Mouse (Mus musculus): ENCODE measurements around the gene Hoxb1.

The Hoxb1 gene

DNA sequence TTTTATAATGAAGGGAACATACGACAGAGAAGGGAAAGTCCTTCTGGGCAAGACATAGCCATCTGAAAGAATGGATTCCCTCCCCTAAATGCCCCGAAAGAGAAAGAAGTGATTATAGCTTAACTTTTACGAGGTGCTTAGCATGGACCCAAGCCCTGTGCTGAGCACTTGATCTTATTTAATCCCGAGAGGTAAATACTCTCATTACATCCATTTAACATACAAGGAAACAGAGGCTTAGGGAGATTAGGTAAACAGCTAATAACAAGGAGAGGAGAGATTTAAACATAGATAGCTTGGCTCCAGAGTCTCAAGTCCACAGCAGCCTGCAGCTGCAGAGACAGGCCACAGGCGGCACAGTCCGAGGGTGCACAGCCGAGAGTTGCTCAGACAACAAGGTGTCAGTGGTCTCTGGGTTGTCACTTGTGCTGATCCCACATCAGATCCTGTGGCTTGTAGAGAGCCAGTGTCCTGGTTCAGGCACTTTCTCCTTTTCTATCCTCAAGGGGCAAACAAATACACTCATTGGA, 32.3 kb downstream of the Hoxb1 start:
- DNase-seq (ENCODE audit: low read depth, low spot score): no peak

DNA sequence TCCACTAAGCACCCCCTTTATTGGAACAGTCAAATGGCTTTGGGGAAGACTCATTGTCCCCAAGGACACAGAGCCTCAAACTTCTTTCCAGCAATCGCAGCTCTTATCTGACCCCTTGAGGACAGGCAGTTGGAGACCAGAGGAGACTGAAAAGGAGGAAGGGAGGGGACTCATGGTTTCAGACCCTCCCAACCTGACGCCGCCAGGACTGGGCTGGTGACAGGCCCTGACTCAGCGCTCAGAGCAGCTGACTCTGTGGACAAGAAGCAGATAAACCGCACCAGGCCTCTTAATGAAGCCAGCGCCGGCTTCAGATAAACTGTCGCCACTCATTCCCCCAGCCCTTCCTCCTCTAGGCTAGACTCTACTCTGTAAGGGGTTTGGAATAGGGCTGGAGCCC, 34.4 kb downstream of the Hoxb1 start:
- DNase-seq (ENCODE audit: low read depth, low spot score): no peak

DNA sequence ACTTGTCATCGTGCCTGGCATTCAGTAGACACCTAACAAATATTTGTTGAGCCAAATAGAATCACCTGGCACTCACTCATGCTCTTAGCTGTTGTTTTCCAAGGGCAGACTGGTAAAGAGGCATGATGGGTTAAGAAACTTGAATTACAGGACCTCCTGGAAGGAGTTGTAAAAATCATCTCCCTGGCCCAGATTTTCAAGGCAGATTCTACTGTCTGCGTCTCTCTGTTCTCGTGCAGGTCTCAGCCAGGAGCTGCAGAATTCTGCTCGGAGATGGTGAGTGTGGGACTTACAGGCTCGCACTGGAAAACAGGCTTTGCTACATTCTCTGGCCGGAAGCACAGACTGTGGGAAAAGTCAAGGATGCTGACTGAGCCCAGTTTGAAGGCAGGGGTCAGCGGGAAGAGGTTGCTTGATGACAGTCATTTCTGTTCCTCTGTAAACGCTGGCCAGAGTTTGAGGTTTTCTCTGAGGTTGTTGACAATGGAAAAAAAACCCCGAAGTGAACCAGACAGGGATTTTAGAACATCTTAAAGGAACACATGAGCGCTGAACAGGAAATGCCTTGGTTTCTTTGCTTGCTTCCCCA, 38.6 kb downstream of the Hoxb1 start:
- no peak for DNase-seq (ENCODE audit: low read depth, low spot score)

DNA sequence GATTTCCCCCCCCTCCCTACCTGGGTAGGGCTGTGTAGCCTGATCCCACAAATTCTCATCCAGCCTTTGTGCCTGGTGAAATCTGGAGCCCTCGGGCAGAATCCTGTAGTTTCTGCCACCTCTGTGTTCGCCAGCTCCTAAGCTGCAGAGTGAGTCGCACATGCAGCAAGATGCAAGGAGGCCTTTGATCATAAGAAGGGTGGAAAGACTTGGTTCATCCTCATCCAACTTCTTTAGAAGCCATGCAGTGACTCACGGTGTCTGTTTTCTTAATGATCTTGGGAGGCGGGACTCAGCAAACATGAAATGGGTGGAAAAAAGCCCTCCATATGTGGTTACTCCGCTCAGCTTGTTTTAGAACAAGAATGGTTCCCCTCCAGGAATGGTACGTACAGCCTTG, 39.3 kb downstream of the Hoxb1 start:
- no peak for DNase-seq (ENCODE audit: low read depth, low spot score)

DNA sequence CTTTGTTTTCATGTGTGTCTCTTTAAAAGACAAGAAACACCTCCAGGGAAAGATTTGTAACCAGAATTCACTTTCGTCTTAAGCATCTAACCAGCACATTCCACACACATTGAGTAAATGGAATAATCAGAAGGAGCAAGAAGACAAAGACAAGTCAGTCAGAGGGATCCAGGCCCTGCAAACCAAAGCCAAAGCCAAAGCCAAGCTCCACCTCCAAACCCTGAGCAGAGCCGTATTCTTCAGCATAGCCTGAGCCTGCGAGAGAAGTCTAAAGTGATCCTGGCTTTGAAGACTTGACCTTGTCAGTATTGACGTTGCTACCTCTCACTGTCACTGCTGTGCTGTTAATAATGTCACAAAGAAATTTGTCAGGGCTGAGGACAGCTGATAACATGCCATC, 40.0 kb downstream of the Hoxb1 start:
- DNase-seq (ENCODE audit: low read depth, low spot score): no peak

DNA sequence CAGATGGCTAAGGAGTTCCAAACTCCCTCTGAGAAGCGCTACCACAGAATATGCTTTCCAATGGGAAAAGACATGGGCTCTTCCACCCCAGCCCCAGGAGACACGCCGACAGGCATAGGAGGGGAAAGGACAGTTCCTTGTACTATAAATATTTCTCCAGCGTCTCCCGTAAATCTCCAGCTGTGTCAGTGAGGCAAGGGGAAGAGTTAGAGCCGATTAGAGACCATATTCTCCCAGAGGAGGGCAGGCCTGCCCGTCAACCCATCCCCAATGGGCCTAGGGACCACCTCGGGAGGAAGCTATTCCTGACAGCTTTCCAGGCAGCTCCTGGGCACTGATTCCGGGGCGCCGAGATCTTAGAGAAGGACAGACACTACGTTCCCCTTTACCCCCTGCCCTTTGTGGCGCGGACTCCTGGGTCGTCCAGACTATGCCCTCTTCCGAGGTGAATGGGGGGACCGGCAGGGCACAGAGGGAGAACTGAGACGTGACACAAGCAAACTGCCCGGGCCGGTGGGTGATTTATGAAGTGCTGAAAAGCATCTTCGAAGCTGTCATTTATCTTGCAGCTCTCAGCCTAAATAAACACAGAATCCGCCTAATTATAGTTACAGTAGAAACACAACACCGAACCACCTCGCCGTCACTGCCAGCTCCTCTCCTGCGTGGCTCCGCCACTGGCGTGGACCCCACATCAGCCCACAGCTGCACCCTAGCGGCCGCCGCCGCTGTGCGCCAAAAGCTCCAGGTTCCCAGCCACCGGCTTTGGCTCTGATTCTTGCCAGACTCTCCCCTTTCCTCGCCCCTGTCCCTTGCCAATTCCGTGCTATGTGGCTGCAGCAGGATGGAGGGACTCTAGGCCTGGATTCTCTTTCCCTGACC, 41.9 kb downstream of the Hoxb1 start:
- DNase-seq (ENCODE audit: low read depth, low spot score): peak; percentile 84

DNA sequence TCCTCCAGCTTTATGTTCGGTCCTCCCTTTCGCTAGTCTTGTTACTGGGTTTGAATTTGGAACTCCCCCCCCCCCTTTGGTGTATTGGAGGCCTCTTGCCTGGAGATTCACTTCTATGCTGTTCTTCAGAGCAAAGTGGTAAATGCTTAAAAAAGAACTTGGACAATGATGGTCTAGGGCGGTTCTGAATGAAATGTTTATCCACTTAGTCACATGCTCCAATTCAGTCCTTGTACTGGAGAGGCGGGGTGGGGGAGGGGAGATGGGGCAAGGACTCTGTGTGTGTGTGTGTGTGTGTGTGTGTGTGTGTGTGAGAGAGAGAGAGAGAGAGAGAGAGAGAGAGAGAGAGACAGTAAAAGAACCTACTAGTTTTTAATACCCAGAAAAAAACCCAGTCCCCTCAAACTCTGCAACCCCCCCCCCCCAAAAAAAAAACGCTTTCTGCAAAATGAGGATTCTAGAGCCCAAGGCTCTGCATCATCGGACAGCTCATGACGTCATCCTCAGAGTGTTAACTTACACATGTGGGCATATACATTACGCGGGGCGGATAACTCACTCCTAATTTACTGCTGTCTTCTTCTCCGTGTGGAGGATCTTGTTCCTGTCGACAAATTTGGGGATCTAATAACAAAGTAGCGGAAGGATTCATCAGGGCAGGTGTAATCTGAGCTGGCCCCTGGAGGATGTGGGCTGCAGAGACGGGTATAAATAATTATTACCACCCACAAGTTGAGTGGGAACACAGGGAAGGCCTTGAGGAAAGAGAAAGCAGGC, 42.9 kb downstream of the Hoxb1 start:
- peak; percentile 72 for DNase-seq (ENCODE audit: low read depth, low spot score)

DNA sequence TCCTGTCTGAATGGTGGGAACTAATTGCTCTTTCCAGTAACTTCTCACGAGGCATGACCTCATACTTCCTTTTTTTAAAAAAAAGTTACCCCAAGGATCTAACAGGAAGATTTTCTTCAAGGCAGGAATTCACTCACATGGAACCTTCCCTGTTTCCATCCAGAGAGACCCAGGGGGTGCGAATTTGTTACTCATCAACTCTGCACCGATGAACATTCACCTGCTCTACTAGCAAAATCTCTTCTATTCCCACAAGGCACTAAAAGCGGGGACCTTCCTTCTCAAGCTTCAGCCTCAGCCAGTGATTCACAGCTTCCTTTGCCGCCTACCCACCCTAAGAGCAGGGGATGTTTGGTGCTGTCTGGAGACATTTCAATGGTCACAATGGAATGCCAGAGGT, 45.5 kb downstream of the Hoxb1 start:
- DNase-seq (ENCODE audit: low read depth, low spot score): no peak

DNA sequence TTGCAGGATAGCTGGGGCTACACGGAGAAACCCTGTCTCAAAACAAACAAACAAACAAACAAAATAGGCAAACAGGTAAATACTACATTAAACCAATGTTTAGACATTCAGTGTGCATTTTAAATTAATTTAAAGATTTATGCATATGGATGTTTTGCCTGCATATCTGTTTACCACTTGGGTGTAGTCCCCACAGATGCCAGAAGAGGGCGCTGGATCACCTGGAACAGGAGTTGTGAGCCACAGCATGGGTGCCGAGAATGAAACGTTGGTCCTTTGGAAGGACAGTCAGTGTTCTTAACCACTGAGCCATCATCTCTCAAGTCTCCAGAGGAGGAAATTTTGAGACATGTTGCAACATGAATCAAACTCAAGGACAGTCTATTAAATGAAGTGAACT, 46.4 kb downstream of the Hoxb1 start:
- DNase-seq (ENCODE audit: low read depth, low spot score): no peak

DNA sequence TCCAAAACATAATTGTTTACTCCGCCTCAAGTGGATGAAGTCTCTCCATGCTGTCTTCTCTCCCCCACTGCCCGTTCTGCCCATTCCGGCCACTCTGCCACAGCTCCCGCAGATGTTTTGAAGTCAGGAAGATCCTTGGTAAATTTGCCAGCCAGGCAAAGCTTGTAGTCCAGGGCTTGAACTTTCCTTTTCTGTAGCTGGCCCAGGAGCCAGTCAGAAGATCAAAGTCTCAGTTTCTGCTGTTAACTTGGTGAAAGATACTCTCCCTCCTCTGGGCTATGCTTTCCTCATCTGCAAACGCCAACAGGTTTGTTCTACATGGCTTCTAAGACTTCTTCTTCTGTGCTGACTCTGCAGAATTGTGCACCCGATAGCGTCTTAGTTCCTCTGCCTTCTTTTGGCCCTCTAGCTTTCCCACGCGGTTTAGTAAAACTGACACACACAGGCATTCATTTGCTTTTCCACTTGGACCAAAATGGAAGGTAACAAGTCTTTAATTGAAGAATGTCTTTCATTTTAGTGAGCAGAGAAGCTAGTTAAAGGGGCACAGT, 47.5 kb downstream of the Hoxb1 start:
- DNase-seq (ENCODE audit: low read depth, low spot score): no peak

DNA sequence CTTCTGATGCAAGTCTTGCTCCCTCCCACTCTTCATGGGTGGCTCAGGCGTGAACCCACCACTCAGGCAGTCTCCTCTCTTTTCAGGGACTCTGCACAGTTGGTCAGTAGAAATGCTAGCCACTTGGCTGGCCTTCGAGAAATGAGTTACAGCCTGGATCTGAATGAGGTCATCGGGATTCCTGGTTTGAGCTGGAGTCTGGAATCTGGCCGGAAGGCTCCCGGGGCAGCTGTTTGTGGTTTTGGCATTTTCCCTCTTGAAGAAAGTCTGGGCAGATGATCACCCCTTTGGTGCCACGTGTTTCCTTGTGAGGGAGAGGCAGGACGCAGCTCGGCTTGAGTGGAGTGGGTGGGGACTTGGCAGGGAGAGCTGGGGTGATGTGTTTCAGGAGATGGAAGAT, 48.0 kb downstream of the Hoxb1 start:
- DNase-seq (ENCODE audit: low read depth, low spot score): peak; percentile 83

DNA sequence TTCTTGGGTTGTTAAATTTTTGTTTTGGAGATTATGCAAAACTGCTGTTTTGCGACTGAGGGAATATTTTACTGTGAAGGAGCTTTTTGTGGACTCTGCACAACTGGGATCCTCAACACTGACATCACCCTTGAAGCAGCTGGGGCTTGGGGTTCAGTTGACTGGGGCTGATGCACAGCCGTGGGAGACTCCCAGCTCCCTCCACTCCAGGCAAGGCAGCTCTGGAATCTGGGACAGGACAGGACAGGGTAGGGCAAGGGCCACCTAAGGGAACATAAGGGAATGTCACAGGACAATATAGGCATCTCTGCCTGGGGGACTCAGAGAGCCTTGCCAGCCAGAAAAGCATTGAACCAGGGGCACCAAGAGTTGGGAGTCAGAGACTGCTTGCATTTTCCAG, 48.5 kb downstream of the Hoxb1 start:
- no peak for DNase-seq (ENCODE audit: low read depth, low spot score)
